Mouse (Mus musculus) MEL (cell line): ENCODE measurements around the gene Mief1. TPM values are rescaled to one million over a fixed set of nuclear protein-coding genes. Genes with fewer than 3 reads are reported as not detected.

Source experiments
- DNase-seq: peaks from one replicate; pipeline ENCODE4 v3.0.0; 2011; ENCODE audit warnings: low read depth, low spot score
- H3K27ac ChIP-seq: 2 replicates; pipeline ENCODE4 v1.5.1; 2012; ENCODE audit warnings: low read depth, mild to moderate bottlenecking, control low read depth, low read length, moderate library complexity; ENCODE audit not compliant: control insufficient read depth
- H3K27me3 ChIP-seq, 2 experiments: fragments of 150-350 bp in 1 of 2; sonication (generic) in 1 of 2; 2 replicates each; pipeline ENCODE4 v1.6.1; 2012; ENCODE audit warnings: low read length in 2 of 2, mild to moderate bottlenecking in 2 of 2, improper control_type of control experiment in 1 of 2, moderate library complexity in 1 of 2; ENCODE audit not compliant: insufficient read depth in 2 of 2, control insufficient read depth in 1 of 2
- H3K36me3 ChIP-seq, 2 experiments: 2 replicates each; pipeline ENCODE4 v1.6.1; 2012 to 2014; ENCODE audit warnings: low read length in 2 of 2, improper control_type of control experiment in 1 of 2, inconsistent platforms in 1 of 2, mild to moderate bottlenecking in 1 of 2; ENCODE audit not compliant: insufficient read depth in 2 of 2, control insufficient read depth in 1 of 2
- H3K4me1 ChIP-seq, 2 experiments: fragments of 150-350 bp in 1 of 2; sonication (generic) in 1 of 2; 2 replicates each; pipeline ENCODE4 v1.6.1; 2012; ENCODE audit warnings: low read length in 2 of 2, improper control_type of control experiment in 1 of 2, mild to moderate bottlenecking in 1 of 2; ENCODE audit not compliant: insufficient read depth in 2 of 2, control insufficient read depth in 1 of 2
- H3K4me3 ChIP-seq, 2 experiments: fragments of 150-350 bp in 1 of 2; sonication (generic) in 1 of 2; 2 replicates each; pipeline ENCODE4 v1.5.1; 2012; ENCODE audit warnings: low read depth in 2 of 2, low read length in 2 of 2, mild to moderate bottlenecking in 2 of 2, moderate library complexity in 2 of 2, control low read depth in 1 of 2, improper control_type of control experiment in 1 of 2; ENCODE audit not compliant: control insufficient read depth in 1 of 2, insufficient read depth in 1 of 2
- H3K79me2 ChIP-seq: 2 replicates; pipeline ENCODE4 v1.6.1; 2012; ENCODE audit warnings: mild to moderate bottlenecking, low read length, moderate library complexity; ENCODE audit not compliant: control insufficient read depth, poor library complexity, insufficient read depth
- H3K9ac ChIP-seq: 2 replicates; pipeline ENCODE4 v1.6.1; 2012; ENCODE audit warnings: low read depth, mild to moderate bottlenecking, control low read depth, low read length, moderate library complexity; ENCODE audit not compliant: control insufficient read depth, poor library complexity, severe bottlenecking
- H3K9me3 ChIP-seq: fragments of 150-350 bp; sonication (generic); replicated peaks from 2 replicates; pipeline ENCODE4 v1.6.1; 2012; ENCODE audit warnings: mild to moderate bottlenecking, low read length, improper control_type of control experiment, moderate library complexity; ENCODE audit not compliant: insufficient read depth
- CHD2 ChIP-seq: IDR thresholded peaks from 2 replicates; pipeline ENCODE4 v1.6.1; 2011; ENCODE audit warnings: low read length, improper control_type of control experiment
- CTCF ChIP-seq, 3 experiments: IDR thresholded peaks in 2 of 3; conservative IDR thresholded peaks in 1 of 3; 2 replicates each; pipeline ENCODE4 v1.5.1; 2011 to 2012; ENCODE audit warnings: low read length in 3 of 3, low read depth in 2 of 3, mild to moderate bottlenecking in 2 of 3, improper control_type of control experiment in 1 of 3, inconsistent platforms in 1 of 3, mixed read lengths in 1 of 3, moderate library complexity in 1 of 3; ENCODE audit not compliant: control insufficient read depth in 1 of 3, insufficient read depth in 1 of 3, poor library complexity in 1 of 3, severe bottlenecking in 1 of 3
- ETS1 ChIP-seq: IDR thresholded peaks from 2 replicates; pipeline ENCODE4 v1.6.1; 2012; ENCODE audit warnings: low read depth, mild to moderate bottlenecking, inconsistent platforms, low read length, improper control_type of control experiment, moderate library complexity
- GATA1 ChIP-seq: IDR thresholded peaks from 2 replicates; pipeline ENCODE4 v1.6.1; 2011; ENCODE audit warnings: low read depth, low read length, improper control_type of control experiment
- MAFK ChIP-seq: IDR thresholded peaks from 2 replicates; pipeline ENCODE4 v1.6.1; 2011; ENCODE audit warnings: low read depth, mild to moderate bottlenecking, low read length, improper control_type of control experiment, borderline replicate concordance
- MAX ChIP-seq: IDR thresholded peaks from 2 replicates; pipeline ENCODE4 v1.6.1; 2011; ENCODE audit warnings: low read length, improper control_type of control experiment
- MXI1 ChIP-seq: IDR thresholded peaks from 2 replicates; pipeline ENCODE4 v1.6.1; 2011; ENCODE audit warnings: mild to moderate bottlenecking, low read depth, low read length, improper control_type of control experiment
- NELFE ChIP-seq: IDR thresholded peaks from 2 replicates; pipeline ENCODE4 v1.6.1; 2011; ENCODE audit warnings: low read depth, low read length, improper control_type of control experiment
- NRF1 ChIP-seq: IDR thresholded peaks from 2 replicates; pipeline ENCODE4 v1.6.1; 2014; ENCODE audit warnings: low read depth, mild to moderate bottlenecking, inconsistent platforms, low read length, improper control_type of control experiment, moderate library complexity; ENCODE audit not compliant: poor library complexity, insufficient read depth, severe bottlenecking
- POLR2A ChIP-seq, 2 experiments: IDR thresholded peaks; 2 replicates each; pipeline ENCODE4 v1.6.1; 2011 to 2012; ENCODE audit warnings: low read length in 2 of 2, mild to moderate bottlenecking in 2 of 2, control low read depth in 1 of 2, improper control_type of control experiment in 1 of 2, low read depth in 1 of 2, moderate library complexity in 1 of 2; ENCODE audit not compliant: control insufficient read depth in 1 of 2, insufficient read depth in 1 of 2, poor library complexity in 1 of 2
- POLR2AphosphoS2 ChIP-seq: IDR thresholded peaks from 2 replicates; pipeline ENCODE4 v1.6.1; 2011; ENCODE audit warnings: low read length, improper control_type of control experiment
- SIN3A ChIP-seq: IDR thresholded peaks from 2 replicates; pipeline ENCODE4 v1.6.1; 2012; ENCODE audit warnings: low read length, improper control_type of control experiment, inconsistent platforms
- SMC3 ChIP-seq: IDR thresholded peaks from 2 replicates; pipeline ENCODE4 v1.6.1; 2011; ENCODE audit warnings: low read depth, low read length, improper control_type of control experiment
- ZMIZ1 ChIP-seq: IDR thresholded peaks from 2 replicates; pipeline ENCODE4 v1.6.1; 2012; ENCODE audit warnings: low read depth, mild to moderate bottlenecking, inconsistent platforms, low read length, improper control_type of control experiment, moderate library complexity
- ZNF384 ChIP-seq: IDR thresholded peaks from 2 replicates; pipeline ENCODE4 v1.6.1; 2012; ENCODE audit warnings: low read depth, mild to moderate bottlenecking, inconsistent platforms, low read length, improper control_type of control experiment
- polyA plus RNA-seq, 2 experiments: library from polyadenylated mRNA; stranded (reverse) in 1 of 2; unstranded in 1 of 2; fragments of >175 nt in 1 of 2; fragments of >200 nt in 1 of 2; gene quantifications; 2 replicates each; pipeline versions ENCODE4 v1.2.1 to v1.2.4; 2012; ENCODE audit warnings: low replicate concordance in 2 of 2, low read depth in 1 of 2; ENCODE audit not compliant: insufficient read length in 2 of 2, insufficient read depth in 1 of 2, missing spikeins in 1 of 2
- total RNA-seq: library from RNA; depleted of rRNA; stranded (reverse); fragments of 300-350 nt; gene quantifications from 2 replicates; pipeline ENCODE4 v1.2.3, GENCODE M21; 2012

Gene Mief1
- total and polyA plus RNA-seq, 3 experiments: 34.6 to 41.5 TPM; not detected in 1

- TF ChIP-seq ZNF384 (no peak), ETS1 (no peak)
- TF ChIP-seq, all 39 proteins: peak for 6
Observed at GRCm38 (mm10) chr15:80257602-80258239, 23.9 kb downstream of the Mief1 start (continued).

GRCm38 (mm10) chr15:80258240-80259170, 24.7 kb downstream of the Mief1 start:
- TF ChIP-seq MAX: no peak
- 0 out of 4 replicates have a peak, but pooled peaks of 1 of the 2 experiments have one; percentile 58 for TF ChIP-seq POLR2A (IDR thresholded peaks at IDR 0.05; ENCODE audit: control insufficient read depth in 1 of 2, insufficient read depth in 1 of 2, low read depth in 1 of 2, low read length in 2 of 2, poor library complexity in 1 of 2)
- no peak for TF ChIP-seq MXI1
- TF ChIP-seq SIN3A: 0 out of 2 replicates have a peak, but pooled peaks have one; percentile 10
- TF ChIP-seq ZNF384: no peak
- no peak for TF ChIP-seq CTCF (IDR thresholded peaks at IDR 0.05 in 2 of 3, conservative IDR thresholded peaks at IDR 0.05 in 1 of 3; ENCODE audit: control insufficient read depth in 1 of 3, insufficient read depth in 1 of 3, low read depth in 2 of 3, low read length in 3 of 3, poor library complexity in 1 of 3, severe bottlenecking in 1 of 3)
- TF ChIP-seq NRF1: no peak
- no peak for TF ChIP-seq NELFE
- TF ChIP-seq POLR2AphosphoS2: 0 out of 2 replicates have a peak, but pooled peaks have one; percentile 20
- TF ChIP-seq GATA1: no peak
- TF ChIP-seq SMC3: peak; percentile 12; the same call in 1 of the 2 replicates
- TF ChIP-seq MAFK: no peak
- peak; percentile 49; the same call in 1 of the 2 replicates for TF ChIP-seq CHD2
- TF ChIP-seq ZMIZ1: no peak; the same call in 1 of the 2 replicates
- H3K36me3 ChIP-seq: peaks cover 7 to 11% of the 10 kb centered on the region in 2 experiments; a peak in 3 of 4 replicates
- H3K79me2 ChIP-seq: peaks cover 32% of the 10 kb centered on the region
- H3K9ac ChIP-seq: no peak overlapping the region
- DNase-seq: peak; percentile 78
- no peaks in the 10 kb centered on the region for H3K9me3 ChIP-seq
- peak overlapping the region; percentile 95 for H3K27ac ChIP-seq
- H3K4me3 ChIP-seq: no peak overlapping the region
- peaks cover 0 to 11% of the 10 kb centered on the region in 2 experiments; a peak in 2 of 4 replicates for H3K4me1 ChIP-seq
- H3K27me3 ChIP-seq: no peaks in the 10 kb centered on the region
